ENCODE assay signal across 19 mouse cellular contexts in the genomic region with DNA sequence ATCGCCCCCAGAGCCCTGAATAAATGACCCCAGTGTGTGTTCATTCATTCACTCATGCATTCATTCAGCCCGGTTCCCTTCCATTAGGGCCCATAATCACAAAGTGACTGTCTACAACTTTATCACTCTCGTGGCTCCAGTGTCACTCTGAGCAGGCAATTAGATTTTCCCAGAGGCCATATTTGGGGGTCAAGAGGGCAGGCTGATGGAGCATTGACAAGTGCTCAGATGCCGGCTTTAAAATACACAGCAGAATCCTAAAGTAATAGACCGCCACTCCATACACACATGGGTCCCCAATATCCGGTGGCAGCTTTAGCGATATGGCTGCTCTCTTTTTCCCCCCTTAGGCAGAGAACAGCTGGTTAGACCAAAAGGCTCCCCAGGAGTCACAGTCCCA.
"Had no signal": no experiment of that assay in that cellular context is flagged by ENCODE, and none has a peak within 500 bp of the region (broad histone marks: within the 10 kb centered on the region; RNA-seq: fewer than 3 reads in every experiment).

No protein-coding gene starts in this region.

- H3K27me3 ChIP-seq: kidney, embryonic 15.5 days; midbrain, embryonic 15.5 days had no signal

- DNase-seq: kidney, adult 8-10 months; kidney, postnatal 10 days; kidney, postnatal 36 days; layer of hippocampus, postnatal 36 days; liver, embryonic 13.5 days; lung, adult 2 months; lung, postnatal 14 days; lung, postnatal 4 days; right cerebral cortex, adult 18-20 months; right cerebral cortex, postnatal 14 days; right cerebral cortex, postnatal 4 days; thymus, adult 2 months; thymus, postnatal 14 days; thymus, postnatal 4 days had no signal

- H3K9me3 ChIP-seq: kidney, embryonic 15.5 days; liver, embryonic 13.5 days; midbrain, embryonic 12.5 days; midbrain, embryonic 15.5 days had no signal

- ATAC-seq: midbrain, embryonic 15.5 days had no signal

- H3K4me2 ChIP-seq: kidney, embryonic 15.5 days; liver, embryonic 13.5 days; midbrain, embryonic 12.5 days; midbrain, embryonic 15.5 days had no signal

- H3K4me1 ChIP-seq: kidney, embryonic 15.5 days; liver, embryonic 13.5 days had no signal

- H3K9ac ChIP-seq: kidney, embryonic 15.5 days; liver, embryonic 13.5 days; midbrain, embryonic 12.5 days; midbrain, embryonic 15.5 days had no signal

- H3K36me3 ChIP-seq: kidney, embryonic 15.5 days; liver, embryonic 13.5 days; midbrain, embryonic 12.5 days; midbrain, embryonic 15.5 days had no signal

- H3K4me3 ChIP-seq: kidney, embryonic 15.5 days; left cerebral cortex, adult 2 months; liver, embryonic 13.5 days; midbrain, embryonic 12.5 days; midbrain, embryonic 15.5 days had no signal

- H3K27ac ChIP-seq: kidney, embryonic 15.5 days; left cerebral cortex, adult 2 months; liver, embryonic 13.5 days; midbrain, embryonic 12.5 days; midbrain, embryonic 15.5 days; stomach, postnatal 0 days had no signal
